Mouse (Mus musculus) heart, embryonic 16.5 days (tissue): ENCODE data around the gene Nxph3. TPM values are rescaled to one million over a fixed set of nuclear protein-coding genes. Genes with fewer than 3 reads are reported as not detected.
"Not testable (repeated sequence)": the region's sequence is repeated elsewhere in the genome, so short reads cannot be mapped to it uniquely, and the experiment has no call there.

Experiments
- ATAC-seq: fragments of 200-750 bp; cut with Nextera tagmentation; replicated peaks from 2 replicates; pipeline ENCODE4 v1.8.0; 2017; ENCODE audit warnings: moderate number of reproducible peaks; ENCODE audit not compliant: insufficient read depth, low FRiP score; ENCODE audit errors: extremely low read depth
- H3K27ac ChIP-seq: fragments of 300-500 bp; sonication (generic); 2 replicates; pipeline ENCODE4 v1.5.1; 2014; ENCODE audit warnings: mild to moderate bottlenecking, low read length, control low read depth, moderate library complexity
- H3K27me3 ChIP-seq: fragments of 300-500 bp; sonication (generic); 2 replicates; pipeline ENCODE4 v1.6.1; 2014; ENCODE audit warnings: low read length, mixed read lengths; ENCODE audit not compliant: control insufficient read depth, insufficient read depth
- H3K36me3 ChIP-seq: fragments of 300-500 bp; sonication (generic); 2 replicates; pipeline ENCODE4 v1.6.1; 2014; ENCODE audit not compliant: control insufficient read depth, insufficient read depth
- H3K4me1 ChIP-seq: fragments of 300-500 bp; sonication (generic); 2 replicates; pipeline ENCODE4 v1.6.1; 2014; ENCODE audit warnings: low read length, mixed read lengths; ENCODE audit not compliant: control insufficient read depth, insufficient read depth
- H3K4me2 ChIP-seq: fragments of 300-500 bp; sonication (generic); 2 replicates; pipeline ENCODE4 v1.6.1; 2014; ENCODE audit warnings: low read depth, mild to moderate bottlenecking, control low read depth, low read length
- H3K4me3 ChIP-seq: fragments of 300-500 bp; sonication (generic); 2 replicates; pipeline ENCODE4 v1.5.1; 2014; ENCODE audit warnings: mild to moderate bottlenecking, control low read depth, low read length
- H3K9ac ChIP-seq: fragments of 300-500 bp; sonication (generic); 2 replicates; pipeline ENCODE4 v1.6.1; 2014; ENCODE audit warnings: low read length, control low read depth
- H3K9me3 ChIP-seq: fragments of 300-500 bp; sonication (generic); replicated peaks from 2 replicates; pipeline ENCODE4 v1.6.1; 2016; ENCODE audit warnings: low read length; ENCODE audit not compliant: control insufficient read depth
- WGBS: fragments of 180-500 bp; shearing (Covaris S2); extraction: QIAGEN DNeasy Blood & Tissue Kit; methylation state at CpG from one replicate; pipeline ENCODE4 v1.1.7; 2014; 5-methylcytosine and 5-hydroxymethylcytosine counted together
- polyA plus RNA-seq: library from polyadenylated mRNA; unstranded; fragments of >200 nt; fragmentation: Nextera tagmentation; extraction: Ambion mirVana; gene quantifications from 2 replicates; pipeline ENCODE4 v1.2.1, GENCODE M21; 2015

Gene Nxph3
- polyA plus RNA-seq, 1 experiment from 2014 or later: 0.07 TPM

- peak overlapping the region; percentile 68; the same call in 1 of the 2 replicates for H3K27ac ChIP-seq
- H3K36me3 ChIP-seq: no peaks in the 10 kb centered on the region
- no peak overlapping the region for H3K4me3 ChIP-seq
- no peaks in the 10 kb centered on the region for H3K9me3 ChIP-seq
- peak overlapping the region; percentile 18; the same call in 1 of the 2 replicates for H3K9ac ChIP-seq
- WGBS: 73% methylated on average over 6 of the region's 6 CpGs
- H3K4me2 ChIP-seq: no peak overlapping the region
- H3K4me1 ChIP-seq: peaks cover 7% of the 10 kb centered on the region
- H3K27me3 ChIP-seq: no peaks in the 10 kb centered on the region
- ATAC-seq: no peak
Observed at GRCm38 (mm10) chr11:95504271-95504731, 10.1 kb downstream of the Nxph3 start.

DNA sequence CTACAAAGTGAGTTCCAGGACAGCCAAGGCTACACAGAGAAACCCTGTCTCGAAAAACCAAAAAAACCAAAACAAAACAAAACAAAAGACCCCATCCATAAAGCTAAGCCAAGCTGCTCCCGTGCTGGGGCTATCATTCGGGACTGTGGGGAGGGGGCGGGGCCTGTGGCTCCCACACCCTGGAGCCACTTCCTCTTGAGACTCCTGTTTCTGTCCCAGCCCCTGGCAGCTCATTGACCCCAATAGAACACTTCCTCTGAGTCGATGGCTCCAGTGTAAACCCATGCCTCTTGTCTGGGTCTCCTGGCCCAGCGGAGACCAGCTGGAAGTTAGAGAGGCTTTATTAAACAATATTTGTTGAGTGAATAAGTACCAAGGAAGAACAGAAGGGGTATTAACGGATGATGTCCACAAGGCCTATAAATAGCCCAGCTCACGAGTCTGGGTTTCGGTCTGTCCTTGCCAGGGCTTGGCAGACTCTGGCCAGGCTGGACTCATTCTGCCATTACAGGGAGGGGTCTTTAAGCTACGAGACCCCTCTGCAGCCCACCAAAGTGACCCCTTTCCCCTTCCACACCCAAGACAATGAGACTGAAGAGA, 10.7 kb downstream of the Nxph3 start:
- no peaks in the 10 kb centered on the region for H3K27me3 ChIP-seq
- no peaks in the 10 kb centered on the region for H3K36me3 ChIP-seq
- peak overlapping the region; percentile 40 for H3K4me2 ChIP-seq
- H3K9ac ChIP-seq: peak overlapping the region; percentile 18; the same call in 1 of the 2 replicates
- H3K4me3 ChIP-seq: no peak overlapping the region
- H3K27ac ChIP-seq: peak overlapping the region; percentile 68
- no peaks in the 10 kb centered on the region for H3K9me3 ChIP-seq
- WGBS: 38% methylated on average over 10 of the region's 10 CpGs
- 0 out of 2 replicates have a peak, but pooled peaks have one; percentile 44 for ATAC-seq
- H3K4me1 ChIP-seq: peaks cover 7% of the 10 kb centered on the region

- not testable (repeated sequence) for H3K27ac ChIP-seq, H3K4me3 ChIP-seq, ATAC-seq, H3K9ac ChIP-seq, H3K4me1 ChIP-seq, H3K36me3 ChIP-seq, H3K4me2 ChIP-seq, H3K27me3 ChIP-seq, H3K9me3 ChIP-seq
- 83% methylated on average over 8 of the region's 8 CpGs for WGBS
Observed at GRCm38 (mm10) chr11:95501826-95502225, 12.5 kb downstream of the Nxph3 start.

- Histone ChIP-seq H3K4me2 (no peak overlapping the region), H3K9ac (no peak overlapping the region), H3K27ac (no peak overlapping the region), H3K36me3 (peaks cover 5% of the 10 kb centered on the region), H3K4me1 (peaks cover 7% of the 10 kb centered on the region), H3K4me3 (no peak overlapping the region), H3K9me3 (no peaks in the 10 kb centered on the region), H3K27me3 (no peaks in the 10 kb centered on the region)
- no peak for ATAC-seq
- 58% methylated on average over 3 of the region's 3 CpGs for WGBS
Observed at GRCm38 (mm10) chr11:95500836-95501235, 13.5 kb downstream of the Nxph3 start.

DNA sequence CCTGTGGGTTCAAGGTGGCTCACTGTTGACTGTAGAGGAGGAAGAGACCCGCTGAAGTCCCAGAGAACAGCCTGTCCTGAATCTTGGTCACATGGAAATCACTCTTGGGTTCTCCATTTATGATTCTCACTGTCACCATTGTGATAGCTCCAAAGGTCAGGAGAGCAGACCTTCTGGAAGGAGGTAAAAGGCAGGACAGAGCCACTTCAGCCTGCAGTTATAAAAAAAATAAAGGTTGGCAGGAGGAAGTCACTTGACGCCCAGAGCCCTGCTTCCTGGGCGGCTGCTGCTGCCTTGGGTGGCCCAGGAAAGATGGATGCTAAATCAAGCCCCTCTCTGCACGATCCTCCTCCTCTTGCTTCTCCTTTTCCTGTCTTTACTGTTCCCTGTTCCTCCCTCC, 14.0 kb downstream of the Nxph3 start:
- H3K36me3 ChIP-seq: peaks cover 5% of the 10 kb centered on the region
- H3K4me2 ChIP-seq: no peak overlapping the region
- WGBS: 36% methylated on average over 4 of the region's 4 CpGs
- no peak for ATAC-seq
- H3K27me3 ChIP-seq: no peaks in the 10 kb centered on the region
- H3K27ac ChIP-seq: no peak overlapping the region
- no peak overlapping the region for H3K4me3 ChIP-seq
- H3K4me1 ChIP-seq: peaks cover 7% of the 10 kb centered on the region
- H3K9ac ChIP-seq: no peak overlapping the region
- H3K9me3 ChIP-seq: no peaks in the 10 kb centered on the region

- WGBS: 88% methylated on average over 5 of the region's 5 CpGs
Observed at GRCm38 (mm10) chr11:95497921-95498320, 16.4 kb downstream of the Nxph3 start.

GRCm38 (mm10) chr11:95495883-95496282, 18.5 kb downstream of the Nxph3 start:
- Histone ChIP-seq H3K27ac (no peak overlapping the region), H3K9ac (no peak overlapping the region), H3K4me1 (no peaks in the 10 kb centered on the region), H3K36me3 (peaks cover 15% of the 10 kb centered on the region), H3K27me3 (no peaks in the 10 kb centered on the region), H3K9me3 (no peaks in the 10 kb centered on the region), H3K4me3 (no peak overlapping the region), H3K4me2 (no peak overlapping the region)
- WGBS: 73% methylated on average over 9 of the region's 9 CpGs
- ATAC-seq: no peak

More at GRCm38 (mm10) chr11:95497921-95498320, 16.4 kb downstream of the Nxph3 start:
- H3K27me3 ChIP-seq: no peaks in the 10 kb centered on the region
- no peaks in the 10 kb centered on the region for H3K9me3 ChIP-seq
- H3K4me2 ChIP-seq: no peak overlapping the region
- H3K27ac ChIP-seq: no peak overlapping the region
- no peaks in the 10 kb centered on the region for H3K4me1 ChIP-seq
- no peak for ATAC-seq
- H3K36me3 ChIP-seq: peaks cover 9% of the 10 kb centered on the region
- no peak overlapping the region for H3K9ac ChIP-seq
- no peak overlapping the region for H3K4me3 ChIP-seq

DNA sequence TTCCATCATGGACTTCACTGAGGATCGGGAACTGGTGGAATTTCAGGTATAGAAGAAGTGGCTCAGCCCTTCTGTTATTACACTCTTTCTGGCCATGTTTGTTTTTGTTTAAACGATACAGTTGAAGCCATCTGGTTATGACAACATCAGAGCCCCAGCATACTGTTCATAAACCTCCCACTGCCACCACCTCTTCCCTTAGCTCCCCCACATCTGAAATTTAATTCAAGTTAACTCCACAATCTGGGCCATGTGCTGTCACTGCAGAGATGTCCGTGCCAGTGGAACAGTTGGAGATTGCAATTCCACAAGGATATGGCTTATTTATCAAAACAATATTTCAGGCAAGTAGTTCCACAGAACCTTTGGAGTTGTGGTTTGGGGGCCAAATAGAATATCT, 20.0 kb downstream of the Nxph3 start:
- no peak for ATAC-seq
- WGBS: 74% methylated on average over 3 of the region's 3 CpGs
- Histone ChIP-seq H3K9ac (no peak overlapping the region), H3K4me3 (no peak overlapping the region), H3K27ac (no peak overlapping the region), H3K36me3 (peaks cover 19% of the 10 kb centered on the region), H3K9me3 (no peaks in the 10 kb centered on the region), H3K4me1 (no peaks in the 10 kb centered on the region), H3K4me2 (no peak overlapping the region), H3K27me3 (no peaks in the 10 kb centered on the region)

DNA sequence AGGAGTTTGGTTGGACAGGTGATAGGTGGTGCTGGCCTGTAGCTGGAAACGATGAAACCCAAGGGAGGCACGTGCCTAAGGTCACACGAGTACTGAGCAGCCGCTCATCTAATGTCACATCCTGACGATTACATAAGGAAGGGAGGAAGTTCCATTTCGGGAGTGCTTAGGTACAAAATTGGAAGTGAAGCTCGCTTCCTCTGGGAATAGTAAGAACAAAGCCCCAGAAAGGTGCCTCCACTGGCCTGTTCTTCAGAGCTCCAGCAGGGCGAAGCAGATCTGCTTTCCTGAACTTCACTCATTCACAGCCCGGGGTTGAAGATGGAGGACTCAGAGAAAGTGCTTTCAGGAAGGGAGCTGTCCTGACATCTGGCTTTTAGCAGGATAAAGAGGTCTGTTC, 20.4 kb downstream of the Nxph3 start:
- Histone ChIP-seq H3K9me3 (no peaks in the 10 kb centered on the region), H3K9ac (no peak overlapping the region), H3K36me3 (peaks cover 21% of the 10 kb centered on the region), H3K27me3 (no peaks in the 10 kb centered on the region), H3K27ac (no peak overlapping the region), H3K4me2 (no peak overlapping the region), H3K4me3 (no peak overlapping the region), H3K4me1 (no peaks in the 10 kb centered on the region)
- no peak for ATAC-seq
- WGBS: 76% methylated on average over 9 of the region's 9 CpGs
